Mouse (Mus musculus) E14TG2a.4 (cell line): ENCODE measurements around the gene Aff4.

Source experiments
- CTCF ChIP-seq: conservative IDR thresholded peaks from 2 replicates; pipeline ENCODE4 v1.5.1; 2014; ENCODE audit warnings: low read length
- POU5F1 ChIP-seq: IDR thresholded peaks from 2 replicates; pipeline ENCODE4 v1.6.1; 2014; ENCODE audit warnings: low read length, borderline replicate concordance

DNA sequence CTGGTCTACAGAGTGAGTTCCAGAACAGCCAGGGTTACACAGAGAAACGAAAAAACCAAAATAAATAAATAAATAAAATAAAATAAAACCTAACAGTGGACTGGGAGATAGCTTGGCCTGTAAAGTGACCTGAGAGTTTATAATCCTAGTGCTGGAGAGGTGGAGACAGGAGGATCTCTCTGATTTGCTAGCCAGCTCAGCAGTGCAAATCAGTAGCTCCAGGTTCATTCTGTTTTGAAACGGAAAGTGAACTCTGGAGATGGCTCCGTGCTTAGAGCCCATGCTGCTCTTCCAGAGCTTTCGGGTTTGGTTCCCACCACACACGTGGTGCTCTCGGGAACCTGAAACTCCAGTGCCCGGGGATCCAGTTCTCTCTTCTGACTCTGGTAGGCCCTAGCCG is 97.4 kb downstream of the Aff4 start:
- TF ChIP-seq CTCF (no peak), POU5F1 (no peak)
